Mouse (Mus musculus): ENCODE data around the gene Fmnl2. TPM values are rescaled to one million over a fixed set of nuclear protein-coding genes. Genes with fewer than 3 reads are reported as not detected.

Gene Fmnl2
- polyA plus RNA-seq, 1 experiment from 2014 or later, result 2.0 TPM

GRCm38 (mm10) chr2:53131567-53131966 is 273.9 kb downstream of the Fmnl2 start:
- Histone ChIP-seq H3K9me3 (replicated peaks; ENCODE audit: control insufficient read depth, low read length) (no peaks in the 10 kb centered on the region), H3K27ac (ENCODE audit: low read depth, low read length) (no peak overlapping the region), H3K4me3 (ENCODE audit: low read depth, low read length) (no peak overlapping the region), H3K4me1 (ENCODE audit: control insufficient read depth, insufficient read depth, low read length) (no peaks in the 10 kb centered on the region), H3K27me3 (ENCODE audit: control insufficient read depth, insufficient read depth, low read length) (no peaks in the 10 kb centered on the region), H3K36me3 (ENCODE audit: control insufficient read depth, insufficient read depth, low read length) (no peaks in the 10 kb centered on the region), H3K4me2 (no peak overlapping the region), H3K9ac (ENCODE audit: low read depth, low read length) (no peak overlapping the region)
- no peak for ATAC-seq (replicated peaks; ENCODE audit: insufficient number of reproducible peaks, low FRiP score, low TSS enrichment)
- WGBS (ENCODE audit: insufficient replicate concordance), result 91% methylated on average over 9 of the region's 9 CpGs

GRCm38 (mm10) chr2:53146852-53147251 is 289.2 kb downstream of the Fmnl2 start:
- ATAC-seq (replicated peaks; ENCODE audit: insufficient number of reproducible peaks, low FRiP score, low TSS enrichment), result no peak
- H3K27ac ChIP-seq (ENCODE audit: low read depth, low read length), result no peak overlapping the region
- no peak overlapping the region for H3K4me2 ChIP-seq
- H3K9ac ChIP-seq (ENCODE audit: low read depth, low read length), result no peak overlapping the region
- H3K27me3 ChIP-seq (ENCODE audit: control insufficient read depth, insufficient read depth, low read length), result no peaks in the 10 kb centered on the region
- H3K9me3 ChIP-seq (replicated peaks; ENCODE audit: control insufficient read depth, low read length), result no peaks in the 10 kb centered on the region
- peaks cover 17% of the 10 kb centered on the region for H3K36me3 ChIP-seq (ENCODE audit: control insufficient read depth, insufficient read depth, low read length)
- H3K4me1 ChIP-seq (ENCODE audit: control insufficient read depth, insufficient read depth, low read length), result no peaks in the 10 kb centered on the region
- H3K4me3 ChIP-seq (ENCODE audit: low read depth, low read length), result no peak overlapping the region

- Histone ChIP-seq H3K27me3 (ENCODE audit: control insufficient read depth, insufficient read depth, low read length) (no peaks in the 10 kb centered on the region), H3K9ac (ENCODE audit: low read depth, low read length) (no peak overlapping the region), H3K4me3 (ENCODE audit: low read depth, low read length) (no peak overlapping the region), H3K36me3 (ENCODE audit: control insufficient read depth, insufficient read depth, low read length) (peaks cover 6% of the 10 kb centered on the region), H3K9me3 (replicated peaks; ENCODE audit: control insufficient read depth, low read length) (no peaks in the 10 kb centered on the region), H3K4me2 (no peak overlapping the region), H3K4me1 (ENCODE audit: control insufficient read depth, insufficient read depth, low read length) (no peaks in the 10 kb centered on the region), H3K27ac (ENCODE audit: low read depth, low read length) (no peak overlapping the region)
- no peak for ATAC-seq (replicated peaks; ENCODE audit: insufficient number of reproducible peaks, low FRiP score, low TSS enrichment)
Observed at GRCm38 (mm10) chr2:53173966-53174365, 316.3 kb downstream of the Fmnl2 start.

GRCm38 (mm10) chr2:53178966-53179365 is 321.3 kb downstream of the Fmnl2 start:
- H3K27ac ChIP-seq (ENCODE audit: low read depth, low read length), result no peak overlapping the region
- no peak for ATAC-seq (replicated peaks; ENCODE audit: insufficient number of reproducible peaks, low FRiP score, low TSS enrichment)
- no peak overlapping the region for H3K9ac ChIP-seq (ENCODE audit: low read depth, low read length)
- WGBS (ENCODE audit: insufficient replicate concordance), result 90% methylated on average over 3 of the region's 3 CpGs
- H3K36me3 ChIP-seq (ENCODE audit: control insufficient read depth, insufficient read depth, low read length), result peaks cover 3% of the 10 kb centered on the region
- H3K4me3 ChIP-seq (ENCODE audit: low read depth, low read length), result no peak overlapping the region
- no peak overlapping the region for H3K4me2 ChIP-seq
- no peaks in the 10 kb centered on the region for H3K9me3 ChIP-seq (replicated peaks; ENCODE audit: control insufficient read depth, low read length)
- no peaks in the 10 kb centered on the region; the same call in 1 of the 2 replicates for H3K4me1 ChIP-seq (ENCODE audit: control insufficient read depth, insufficient read depth, low read length)
- H3K27me3 ChIP-seq (ENCODE audit: control insufficient read depth, insufficient read depth, low read length), result no peaks in the 10 kb centered on the region

GRCm38 (mm10) chr2:53179876-53180275 is 322.2 kb downstream of the Fmnl2 start:
- H3K27me3 ChIP-seq (ENCODE audit: control insufficient read depth, insufficient read depth, low read length), result no peaks in the 10 kb centered on the region
- no peak overlapping the region for H3K27ac ChIP-seq (ENCODE audit: low read depth, low read length)
- no peak overlapping the region for H3K9ac ChIP-seq (ENCODE audit: low read depth, low read length)
- no peaks in the 10 kb centered on the region for H3K9me3 ChIP-seq (replicated peaks; ENCODE audit: control insufficient read depth, low read length)
- peaks cover 3% of the 10 kb centered on the region for H3K36me3 ChIP-seq (ENCODE audit: control insufficient read depth, insufficient read depth, low read length)
- no peak for ATAC-seq (replicated peaks; ENCODE audit: insufficient number of reproducible peaks, low FRiP score, low TSS enrichment)
- H3K4me2 ChIP-seq, result no peak overlapping the region
- H3K4me3 ChIP-seq (ENCODE audit: low read depth, low read length), result no peak overlapping the region
- no peaks in the 10 kb centered on the region; the same call in 1 of the 2 replicates for H3K4me1 ChIP-seq (ENCODE audit: control insufficient read depth, insufficient read depth, low read length)

Other genes starting within 250 kb of the Fmnl2 start
- gene Cacnb4, start 181.0 kb upstream of the Fmnl2 start, polyA plus RNA-seq (2014; fragmentation: Nextera tagmentation; extraction: Ambion mirVana), result 0.30 and 0.37 TPM in 2 replicates
- 32.1 and 35.7 TPM in 2 replicates for gene Stam2, start 115.6 kb upstream of the Fmnl2 start, polyA plus RNA-seq (2014; fragmentation: Nextera tagmentation; extraction: Ambion mirVana)

Measured in heart, embryonic 11.5 days (tissue).